Mouse (Mus musculus) heart, embryonic 14.5 days (tissue): Measurements from ENCODE around the gene Arhgap10. TPM values are rescaled to one million over a fixed set of nuclear protein-coding genes. Genes with fewer than 3 reads are reported as not detected.

ENCODE experiments used
- ATAC-seq: fragments of 200-750 bp; cut with Nextera tagmentation; 2 replicates; pipeline ENCODE4 v1.8.0; 2017; ENCODE audit warnings: low read depth, moderate TSS enrichment; ENCODE audit not compliant: insufficient number of reproducible peaks, insufficient read depth, low FRiP score
- H3K27ac ChIP-seq, 2 experiments: fragments of 200-500 bp in 1 of 2; fragments of 300-500 bp in 1 of 2; sonication (generic) in 1 of 2; replicated peaks in 1 of 2; 2 replicates each; pipeline ENCODE4 v1.5.1; 2012 to 2014; ENCODE audit warnings: low read depth in 2 of 2, low read length in 2 of 2, control low read depth in 1 of 2, mild to moderate bottlenecking in 1 of 2, mixed read lengths in 1 of 2; ENCODE audit not compliant: control insufficient read depth in 1 of 2, insufficient read depth in 1 of 2
- H3K27me3 ChIP-seq: fragments of 300-500 bp; sonication (generic); 2 replicates; pipeline ENCODE4 v1.6.1; 2014; ENCODE audit warnings: mild to moderate bottlenecking, low read length, control low read depth; ENCODE audit not compliant: control insufficient read depth, insufficient read depth
- H3K36me3 ChIP-seq: fragments of 300-500 bp; sonication (generic); 2 replicates; pipeline ENCODE4 v1.6.1; 2014; ENCODE audit warnings: mild to moderate bottlenecking, control low read depth, low read length, mixed read lengths; ENCODE audit not compliant: control insufficient read depth, insufficient read depth
- H3K4me1 ChIP-seq, 2 experiments: fragments of 200-500 bp in 1 of 2; fragments of 300-500 bp in 1 of 2; sonication (generic) in 1 of 2; 2 replicates each; pipeline ENCODE4 v1.6.1; 2012 to 2014; ENCODE audit warnings: low read length in 2 of 2, control low read depth in 1 of 2, mixed read lengths in 1 of 2; ENCODE audit not compliant: control insufficient read depth in 2 of 2, insufficient read depth in 2 of 2
- H3K4me2 ChIP-seq: fragments of 300-500 bp; sonication (generic); 2 replicates; pipeline ENCODE4 v1.6.1; 2014; ENCODE audit warnings: mild to moderate bottlenecking, low read length
- H3K4me3 ChIP-seq, 2 experiments: fragments of 200-500 bp in 1 of 2; fragments of 300-500 bp in 1 of 2; sonication (generic) in 1 of 2; 2 replicates each; pipeline ENCODE4 v1.5.1; 2012 to 2014; ENCODE audit warnings: low read length in 2 of 2, mild to moderate bottlenecking in 2 of 2, control low read depth in 1 of 2, low read depth in 1 of 2, moderate library complexity in 1 of 2; ENCODE audit not compliant: control insufficient read depth in 1 of 2, insufficient read depth in 1 of 2
- H3K9ac ChIP-seq: fragments of 300-500 bp; sonication (generic); 2 replicates; pipeline ENCODE4 v1.6.1; 2014; ENCODE audit warnings: mild to moderate bottlenecking, low read length
- H3K9me3 ChIP-seq: fragments of 300-500 bp; sonication (generic); 2 replicates; pipeline ENCODE4 v1.6.1; 2016; ENCODE audit warnings: low read length, control low read depth; ENCODE audit not compliant: control insufficient read depth
- WGBS: fragments of 180-500 bp; shearing (Covaris S2); extraction: QIAGEN DNeasy Blood & Tissue Kit; methylation state at CpG from one replicate; pipeline ENCODE4 v1.1.7; 2014; 5-methylcytosine and 5-hydroxymethylcytosine counted together
- polyA plus RNA-seq: library from polyadenylated mRNA; unstranded; fragments of >200 nt; fragmentation: Nextera tagmentation; extraction: Ambion mirVana; gene quantifications from 2 replicates; pipeline ENCODE4 v1.2.1, GENCODE M21; 2014

The Arhgap10 gene
- polyA plus RNA-seq, 1 experiment from 2014 or later: 26.2 TPM

DNA sequence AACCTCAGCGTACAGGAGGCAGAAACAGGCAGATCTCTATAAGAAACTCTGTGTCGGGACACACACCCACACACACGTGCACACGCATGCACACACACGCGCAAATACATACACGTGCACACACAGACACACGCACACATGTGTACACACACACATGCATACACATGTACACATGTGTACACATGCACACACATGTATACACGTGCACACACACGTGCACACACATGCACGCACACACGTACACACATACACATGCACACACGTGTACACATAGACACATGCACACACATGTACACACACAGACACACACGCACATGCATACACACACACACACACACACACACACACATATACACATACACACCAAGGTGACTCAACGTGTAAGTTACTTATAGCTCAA lies 106.5 kb downstream of the Arhgap10 start:
- Histone ChIP-seq H3K36me3 (peaks cover 72% of the 10 kb centered on the region), H3K4me2 (no peak overlapping the region), H3K9me3 (no peaks in the 10 kb centered on the region), H3K27me3 (no peaks in the 10 kb centered on the region), H3K4me1 (no peaks in the 10 kb centered on the region), H3K27ac (no peak overlapping the region), H3K9ac (no peak overlapping the region), H3K4me3 (no peak overlapping the region)
- no peak; the same call in 1 of the 2 replicates for ATAC-seq
- 95% methylated on average over 15 of the region's 15 CpGs for WGBS

DNA sequence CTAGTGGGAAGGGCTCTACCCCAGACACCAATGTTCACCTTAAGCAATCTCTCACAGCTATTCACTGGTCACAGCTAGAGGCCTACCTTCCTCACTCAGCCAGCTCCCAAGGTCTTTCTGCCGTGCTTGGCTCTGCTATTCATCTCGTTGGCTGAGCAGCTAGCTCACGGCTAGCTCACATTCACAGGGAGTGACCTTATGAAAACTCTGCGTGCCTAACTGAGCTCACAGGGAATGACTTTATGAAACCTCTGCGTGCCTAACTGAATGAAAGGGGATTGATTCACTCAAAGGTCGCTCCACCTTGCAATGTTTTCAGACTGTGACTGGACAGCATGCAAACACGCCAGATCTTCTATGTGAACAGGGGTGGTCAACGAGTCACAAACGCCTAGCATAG lies 107.4 kb downstream of the Arhgap10 start:
- WGBS: 83% methylated on average over 9 of the region's 9 CpGs
- no peaks in the 10 kb centered on the region for H3K4me1 ChIP-seq
- no peak overlapping the region for H3K9ac ChIP-seq
- H3K27me3 ChIP-seq: no peaks in the 10 kb centered on the region
- no peak overlapping the region for H3K4me2 ChIP-seq
- ATAC-seq: no peak
- H3K27ac ChIP-seq: no peak overlapping the region
- H3K36me3 ChIP-seq: peaks cover 72% of the 10 kb centered on the region
- H3K9me3 ChIP-seq: no peaks in the 10 kb centered on the region
- H3K4me3 ChIP-seq: no peak overlapping the region

DNA sequence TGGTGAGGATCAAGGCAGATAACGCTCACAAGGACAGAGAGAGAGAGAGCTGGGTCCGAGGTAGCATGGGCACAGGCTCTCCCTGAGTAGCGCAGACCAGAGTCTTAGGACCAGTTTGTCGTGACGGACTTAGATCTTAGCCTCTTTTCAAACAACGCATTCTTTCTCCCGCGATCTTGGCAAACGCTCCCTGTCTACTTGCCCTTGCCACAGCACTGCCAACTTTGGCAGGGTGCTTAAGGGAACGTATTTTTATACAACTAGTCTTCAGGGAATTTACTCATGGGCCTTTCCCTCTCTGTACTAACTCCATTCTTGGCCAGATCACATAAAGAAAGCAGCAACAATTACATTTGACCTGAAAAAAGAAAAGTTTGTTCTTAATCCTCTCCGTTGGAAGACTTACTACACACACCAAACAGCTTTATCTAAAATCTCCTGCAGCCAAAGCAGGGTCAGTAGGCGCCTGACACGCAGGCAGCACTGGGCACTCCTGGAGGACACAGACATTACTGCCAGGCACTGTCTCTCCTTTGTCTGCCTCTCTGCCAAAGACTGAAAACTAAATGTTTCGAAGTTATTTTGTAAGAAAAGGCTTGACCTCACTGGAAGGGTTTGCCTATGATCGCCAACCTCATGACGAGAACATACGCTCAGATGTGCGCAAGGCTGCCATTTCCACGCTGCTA lies 109.1 kb downstream of the Arhgap10 start:
- Histone ChIP-seq H3K9me3 (no peaks in the 10 kb centered on the region), H3K27me3 (no peaks in the 10 kb centered on the region), H3K36me3 (peaks cover 62% of the 10 kb centered on the region), H3K4me3 (no peak overlapping the region), H3K4me1 (no peaks in the 10 kb centered on the region), H3K27ac (no peak overlapping the region), H3K9ac (no peak overlapping the region), H3K4me2 (no peak overlapping the region)
- ATAC-seq: no peak
- WGBS: 79% methylated on average over 19 of the region's 19 CpGs

DNA sequence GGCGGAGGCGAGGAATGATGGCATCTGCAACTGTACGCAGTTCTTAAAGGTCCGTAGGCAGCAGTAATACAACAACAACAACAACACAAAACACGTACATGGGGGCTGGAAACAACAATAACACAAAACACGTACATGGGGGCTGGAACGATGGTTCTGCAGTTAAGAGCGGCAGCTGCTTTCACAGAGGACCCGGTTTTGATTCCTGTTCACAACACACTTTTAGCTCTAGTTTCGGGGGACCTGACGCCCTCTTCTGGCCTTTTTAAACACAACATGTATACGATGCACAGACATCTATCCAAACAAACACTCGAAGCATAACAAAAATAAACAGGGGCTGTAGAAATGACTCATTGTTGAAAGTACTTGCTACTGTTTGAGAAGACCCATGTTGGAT lies 110.9 kb downstream of the Arhgap10 start:
- Histone ChIP-seq H3K36me3 (peaks cover 56% of the 10 kb centered on the region), H3K4me1 (no peaks in the 10 kb centered on the region), H3K9ac (no peak overlapping the region), H3K9me3 (no peaks in the 10 kb centered on the region), H3K27ac (no peak overlapping the region), H3K27me3 (no peaks in the 10 kb centered on the region), H3K4me3 (no peak overlapping the region), H3K4me2 (no peak overlapping the region)
- ATAC-seq: no peak
- WGBS: 84% methylated on average over 13 of the region's 13 CpGs

GRCm38 (mm10) chr8:77406444-77406843 lies 111.3 kb downstream of the Arhgap10 start:
- Histone ChIP-seq H3K4me2 (no peak overlapping the region), H3K4me3 (no peak overlapping the region), H3K36me3 (peaks cover 52% of the 10 kb centered on the region), H3K27me3 (no peaks in the 10 kb centered on the region), H3K9me3 (no peaks in the 10 kb centered on the region), H3K27ac (no peak overlapping the region), H3K4me1 (no peaks in the 10 kb centered on the region), H3K9ac (no peak overlapping the region)
- no peak for ATAC-seq
- WGBS: 85% methylated on average over 5 of the region's 5 CpGs

GRCm38 (mm10) chr8:77404017-77404416 lies 113.7 kb downstream of the Arhgap10 start:
- Histone ChIP-seq H3K9ac (no peak overlapping the region), H3K4me3 (no peak overlapping the region), H3K9me3 (no peaks in the 10 kb centered on the region), H3K27ac (no peak overlapping the region), H3K36me3 (peaks cover 46% of the 10 kb centered on the region), H3K4me2 (no peak overlapping the region), H3K4me1 (no peaks in the 10 kb centered on the region), H3K27me3 (no peaks in the 10 kb centered on the region)
- no peak for ATAC-seq
- 75% methylated on average over 6 of the region's 6 CpGs for WGBS

GRCm38 (mm10) chr8:77401934-77402333 lies 115.8 kb downstream of the Arhgap10 start:
- Histone ChIP-seq H3K27me3 (no peaks in the 10 kb centered on the region), H3K4me1 (no peaks in the 10 kb centered on the region), H3K9me3 (peaks cover 8% of the 10 kb centered on the region; the same call in 1 of the 2 replicates), H3K4me3 (no peak overlapping the region), H3K4me2 (no peak overlapping the region), H3K27ac (no peak overlapping the region), H3K36me3 (peaks cover 46% of the 10 kb centered on the region), H3K9ac (no peak overlapping the region)
- 92% methylated on average over 3 of the region's 3 CpGs for WGBS
- no peak for ATAC-seq

- H3K9me3 ChIP-seq: peaks cover 8% of the 10 kb centered on the region; the same call in 1 of the 2 replicates
- no peak for ATAC-seq
- H3K4me2 ChIP-seq: no peak overlapping the region
- H3K4me1 ChIP-seq: no peaks in the 10 kb centered on the region
- H3K9ac ChIP-seq: no peak overlapping the region
- 89% methylated on average over 5 of the region's 5 CpGs for WGBS
- no peaks in the 10 kb centered on the region for H3K27me3 ChIP-seq
- H3K27ac ChIP-seq: no peak overlapping the region
- H3K4me3 ChIP-seq: no peak overlapping the region
- H3K36me3 ChIP-seq: peaks cover 46% of the 10 kb centered on the region
These were observed 116.6 kb downstream of the Arhgap10 start for GRCm38 (mm10) chr8:77401140-77401539.
